Mouse (Mus musculus) liver, postnatal 0 days (tissue): ENCODE data around the gene Pip4k2c. TPM values are rescaled to one million over a fixed set of nuclear protein-coding genes. Genes with fewer than 3 reads are reported as not detected.
A peak's percentile ranks its signal among the peaks of the same experiment; 100 is the strongest.

ENCODE experiments used
- ATAC-seq: fragments of 200-750 bp; cut with Nextera tagmentation; 2 replicates; pipeline ENCODE4 v1.8.0; 2017; ENCODE audit warnings: mild to moderate bottlenecking, moderate library complexity
- DNase-seq: peaks from one replicate; pipeline ENCODE4 v3.0.0-alpha.2; 2016
- H3K27ac ChIP-seq: fragments of 300-500 bp; sonication (generic); 2 replicates; pipeline ENCODE4 v1.5.1; 2014; ENCODE audit warnings: antibody characterized with exemption, moderate library complexity, mild to moderate bottlenecking, low read depth
- H3K27me3 ChIP-seq: fragments of 300-500 bp; sonication (generic); 2 replicates; pipeline ENCODE4 v1.6.1; 2014; ENCODE audit warnings: low read length, control low read depth, mixed read lengths; ENCODE audit not compliant: insufficient read depth
- H3K36me3 ChIP-seq: fragments of 300-500 bp; sonication (generic); replicated peaks from 2 replicates; pipeline ENCODE4 v1.6.1; 2014; ENCODE audit warnings: mild to moderate bottlenecking, control low read depth, low read length, moderate library complexity, mixed read lengths; ENCODE audit not compliant: insufficient read depth
- H3K4me1 ChIP-seq: fragments of 300-500 bp; sonication (generic); 2 replicates; pipeline ENCODE4 v1.6.1; 2014; ENCODE audit warnings: antibody characterized with exemption, mild to moderate bottlenecking, control low read depth; ENCODE audit not compliant: insufficient read depth
- H3K4me2 ChIP-seq: fragments of 300-500 bp; sonication (generic); 2 replicates; pipeline ENCODE4 v1.6.1; 2014; ENCODE audit warnings: low read depth, mild to moderate bottlenecking, low read length, moderate library complexity, mixed read lengths
- H3K4me3 ChIP-seq: fragments of 300-500 bp; sonication (generic); 2 replicates; pipeline ENCODE4 v1.5.1; 2014; ENCODE audit warnings: low read depth, low read length
- H3K9ac ChIP-seq: fragments of 300-500 bp; sonication (generic); replicated peaks from 2 replicates; pipeline ENCODE4 v1.6.1; 2014; ENCODE audit warnings: mild to moderate bottlenecking, moderate library complexity
- H3K9me3 ChIP-seq: fragments of 300-500 bp; sonication (generic); 2 replicates; pipeline ENCODE4 v1.6.1; 2016; ENCODE audit warnings: mild to moderate bottlenecking, control low read depth, low read length, mixed read lengths
- CTCF ChIP-seq: sonication (generic); IDR thresholded peaks from 2 replicates; pipeline ENCODE4 v1.5.1; 2016; ENCODE audit warnings: antibody characterized with exemption, low read depth
- EP300 ChIP-seq: IDR thresholded peaks from 2 replicates; pipeline ENCODE4 v1.6.1; 2016; ENCODE audit warnings: antibody characterized with exemption, low read depth, mild to moderate bottlenecking
- WGBS: fragments of 180-500 bp; shearing (Covaris S2); extraction: QIAGEN DNeasy Blood & Tissue Kit; methylation state at CpG from one replicate; pipeline ENCODE4 v1.1.7; 2014; ENCODE audit not compliant: insufficient replicate concordance; 5-methylcytosine and 5-hydroxymethylcytosine counted together
- polyA plus RNA-seq: library from polyadenylated mRNA; unstranded; fragments of >200 nt; fragmentation: Nextera tagmentation; extraction: Ambion mirVana; gene quantifications from 2 replicates; pipeline ENCODE4 v1.2.1, GENCODE M21; 2015

The Pip4k2c gene
- polyA plus RNA-seq, 1 experiment from 2014 or later = 17.7 TPM

DNA sequence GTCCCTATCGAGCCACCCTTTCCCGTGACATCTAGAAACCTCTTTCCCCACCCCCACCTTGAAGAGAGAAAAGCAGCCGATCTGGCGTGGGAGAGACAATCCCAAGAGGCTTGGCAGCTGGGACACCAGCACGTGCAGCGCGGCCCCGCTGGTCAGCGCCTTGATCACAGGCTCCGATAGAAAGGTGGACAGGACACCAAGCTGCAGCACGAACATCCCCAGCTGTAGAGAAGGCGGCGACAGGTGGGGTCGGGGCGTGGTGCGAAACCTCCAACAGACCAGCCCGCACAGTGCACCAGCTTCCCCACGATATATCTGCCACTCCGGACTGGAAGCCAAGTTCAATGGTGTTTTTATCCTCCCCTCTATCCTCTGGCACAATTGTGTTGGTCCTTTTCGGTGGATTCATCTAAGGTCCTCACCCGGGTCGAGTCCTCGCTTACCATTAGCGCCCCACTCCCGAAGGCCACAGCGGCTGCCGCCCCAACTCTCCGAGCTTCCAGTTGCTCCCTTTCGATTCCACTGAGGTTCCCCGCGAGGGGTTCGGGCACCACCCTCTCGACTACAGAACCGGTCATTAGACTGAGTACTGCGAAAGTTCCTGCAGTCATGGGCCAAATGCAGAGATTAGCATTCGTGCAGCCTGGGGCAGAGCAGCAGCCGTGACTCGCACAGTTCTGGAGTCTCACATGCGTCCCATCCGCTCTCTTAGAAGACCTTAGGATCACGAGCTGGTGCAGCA, 32.9 kb downstream of the Pip4k2c start:
- TF ChIP-seq EP300 (no peak), CTCF (no peak)
- H3K36me3 ChIP-seq = no peaks in the 10 kb centered on the region
- peaks cover 64% of the 10 kb centered on the region for H3K27me3 ChIP-seq
- peak overlapping the region; percentile 35 for H3K4me3 ChIP-seq
- H3K9me3 ChIP-seq = no peaks in the 10 kb centered on the region
- no peak overlapping the region for H3K27ac ChIP-seq
- ATAC-seq = no peak
- WGBS = 4% methylated on average over 41 of the region's 41 CpGs
- DNase-seq = peak; percentile 25
- H3K9ac ChIP-seq = no peak overlapping the region
- H3K4me1 ChIP-seq = peaks cover 20% of the 10 kb centered on the region
- peak overlapping the region; percentile 57 for H3K4me2 ChIP-seq

DNA sequence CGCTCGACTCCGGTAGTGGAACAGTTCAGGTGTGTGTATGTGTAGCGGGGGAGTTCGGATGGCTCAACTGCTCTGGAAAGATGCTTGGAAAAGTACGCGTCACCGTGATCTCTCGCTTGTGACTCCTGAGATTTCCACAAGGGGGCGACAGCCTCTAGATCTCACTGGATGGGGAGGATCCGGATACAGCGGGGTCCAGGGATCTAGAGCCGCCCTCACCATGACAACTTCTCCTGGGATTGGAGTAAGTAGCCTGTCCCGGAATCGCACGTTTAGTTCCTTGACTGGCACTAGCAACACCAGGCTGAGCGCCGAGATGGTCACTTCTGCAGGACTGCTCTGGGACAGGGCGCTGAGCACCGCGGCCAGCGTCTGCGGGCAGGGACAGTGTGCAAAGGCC, 33.7 kb downstream of the Pip4k2c start:
- Histone ChIP-seq H3K36me3 (no peaks in the 10 kb centered on the region), H3K9me3 (no peaks in the 10 kb centered on the region), H3K4me1 (peaks cover 20% of the 10 kb centered on the region), H3K4me2 (peak overlapping the region; percentile 57), H3K9ac (no peak overlapping the region), H3K27ac (no peak overlapping the region), H3K4me3 (peak overlapping the region; percentile 35), H3K27me3 (peaks cover 57% of the 10 kb centered on the region)
- WGBS = 1% methylated on average over 23 of the region's 23 CpGs
- TF ChIP-seq CTCF (peak; percentile 92), EP300 (no peak)
- DNase-seq (peak; percentile 84), ATAC-seq (peak; percentile 71)

DNA sequence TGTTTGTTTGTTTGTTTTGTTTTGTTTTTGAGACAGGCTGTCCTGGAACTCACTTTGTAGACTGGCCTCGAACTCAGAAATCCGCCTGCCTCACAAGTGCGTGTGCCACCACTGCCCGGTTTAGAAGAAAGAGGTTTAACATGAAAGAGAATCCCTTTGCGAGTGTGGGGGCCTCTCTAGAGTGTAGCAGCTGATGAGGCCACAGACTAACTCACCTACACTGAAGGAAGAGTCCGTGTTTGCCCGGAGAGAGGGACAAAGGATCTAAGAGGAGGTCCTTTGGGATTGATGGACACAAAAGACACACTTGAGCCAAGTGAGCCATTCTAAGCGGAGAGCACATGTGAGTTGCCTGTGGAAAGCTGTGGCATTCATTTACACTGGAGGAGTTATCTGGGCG, 34.1 kb downstream of the Pip4k2c start:
- TF ChIP-seq EP300 (no peak), CTCF (no peak)
- WGBS = 23% methylated on average over 9 of the region's 9 CpGs
- no peak overlapping the region for H3K4me3 ChIP-seq
- H3K9me3 ChIP-seq = no peaks in the 10 kb centered on the region
- ATAC-seq (no peak), DNase-seq (no peak)
- peak overlapping the region; percentile 57; the same call in 1 of the 2 replicates for H3K4me2 ChIP-seq
- no peak overlapping the region for H3K9ac ChIP-seq
- H3K27ac ChIP-seq = no peak overlapping the region
- peaks cover 55% of the 10 kb centered on the region for H3K27me3 ChIP-seq
- H3K4me1 ChIP-seq = peaks cover 20% of the 10 kb centered on the region
- H3K36me3 ChIP-seq = peaks cover 1% of the 10 kb centered on the region; the same call in 1 of the 2 replicates

DNA sequence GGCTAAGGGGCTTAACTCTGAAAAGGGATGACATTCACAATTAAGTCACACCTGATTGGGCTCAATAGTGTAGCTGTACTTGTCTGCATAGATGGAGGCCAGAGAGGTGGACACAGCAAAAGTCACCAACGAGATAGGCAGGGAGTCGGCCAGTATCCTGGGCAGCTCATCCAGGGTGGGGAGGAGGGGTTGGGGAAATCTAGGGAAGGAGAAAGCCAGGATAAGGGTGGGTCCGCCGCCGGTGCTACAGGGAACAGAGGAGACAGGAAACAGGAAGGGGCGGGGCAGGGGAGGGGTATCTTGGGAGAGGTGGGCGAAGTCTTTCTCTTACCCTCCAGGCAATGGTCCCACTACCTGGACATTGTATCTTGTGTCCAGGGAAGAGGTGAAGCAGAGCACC, 34.6 kb downstream of the Pip4k2c start:
- DNase-seq (no peak), ATAC-seq (no peak)
- WGBS = 7% methylated on average over 7 of the region's 7 CpGs
- TF ChIP-seq EP300 (no peak), CTCF (no peak)
- Histone ChIP-seq H3K27ac (no peak overlapping the region), H3K9ac (no peak overlapping the region), H3K4me3 (no peak overlapping the region), H3K4me1 (peaks cover 20% of the 10 kb centered on the region), H3K4me2 (peak overlapping the region; percentile 57; the same call in 1 of the 2 replicates), H3K27me3 (peaks cover 53% of the 10 kb centered on the region), H3K9me3 (no peaks in the 10 kb centered on the region), H3K36me3 (peaks cover 5% of the 10 kb centered on the region)

DNA sequence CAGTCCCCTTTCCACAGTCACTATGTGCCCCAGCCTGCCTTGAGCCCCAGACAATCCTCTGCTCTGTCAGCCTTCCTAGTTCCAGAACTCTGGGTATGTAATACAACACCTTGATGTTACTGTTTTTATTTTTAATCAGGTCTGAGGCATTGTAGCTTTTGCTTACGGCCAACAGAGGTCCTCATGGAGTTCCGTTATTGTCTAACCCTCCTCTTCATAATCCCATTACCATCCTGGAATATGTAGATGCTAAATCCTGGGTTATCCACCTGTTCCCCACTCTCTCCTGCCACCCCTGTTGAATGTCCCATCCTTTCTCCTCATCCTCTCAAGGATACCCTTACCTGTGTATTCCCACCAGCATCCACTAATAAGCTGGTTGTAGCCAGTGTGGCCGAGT, 35.2 kb downstream of the Pip4k2c start:
- Histone ChIP-seq H3K27ac (no peak overlapping the region), H3K4me1 (peaks cover 20% of the 10 kb centered on the region), H3K9ac (no peak overlapping the region), H3K27me3 (peaks cover 49% of the 10 kb centered on the region), H3K4me2 (no peak overlapping the region), H3K4me3 (no peak overlapping the region), H3K36me3 (peaks cover 8% of the 10 kb centered on the region), H3K9me3 (no peaks in the 10 kb centered on the region)
- TF ChIP-seq EP300 = no peak
- 0 out of 2 replicates have a peak, but pooled peaks have one; percentile 11 for TF ChIP-seq CTCF
- 50% methylated on average over 3 of the region's 3 CpGs for WGBS
- DNase-seq = no peak
- ATAC-seq = no peak

DNA sequence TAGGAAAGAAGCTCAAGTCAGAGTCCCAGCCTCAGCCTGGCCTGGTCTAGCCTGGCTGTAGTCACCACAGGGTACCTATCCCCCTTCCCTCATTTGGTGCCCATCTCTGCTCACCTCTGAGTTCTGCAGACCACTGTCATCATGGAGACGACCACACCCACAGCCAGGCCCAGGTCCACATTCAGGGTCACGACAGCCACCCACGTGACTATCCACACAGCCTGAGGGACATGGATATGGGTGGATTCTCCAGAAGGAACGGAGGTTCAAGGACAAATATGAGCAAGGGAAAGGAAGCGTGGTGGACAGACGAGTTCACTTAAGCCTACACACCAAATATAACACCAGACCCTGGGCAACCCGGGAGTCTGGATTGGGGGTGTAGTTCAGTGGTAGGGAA, 37.2 kb downstream of the Pip4k2c start:
- Histone ChIP-seq H3K9ac (no peak overlapping the region), H3K27me3 (peaks cover 29% of the 10 kb centered on the region)
- WGBS = 73% methylated on average over 7 of the region's 7 CpGs

More for the DNA sequence above, 37.2 kb downstream of the Pip4k2c start:
- TF ChIP-seq CTCF (no peak), EP300 (no peak)
- ATAC-seq = no peak
- no peaks in the 10 kb centered on the region for H3K9me3 ChIP-seq
- H3K36me3 ChIP-seq = peaks cover 10% of the 10 kb centered on the region
- no peak overlapping the region for H3K4me2 ChIP-seq
- H3K27ac ChIP-seq = no peak overlapping the region
- H3K4me1 ChIP-seq = peaks cover 29% of the 10 kb centered on the region
- DNase-seq = no peak
- no peak overlapping the region for H3K4me3 ChIP-seq
